Mouse (Mus musculus) limb, embryonic 12.5 days (tissue): ENCODE results near the gene Gm28038. TPM values are rescaled to one million over a fixed set of nuclear protein-coding genes. Genes with fewer than 3 reads are reported as not detected.

Experiments
- ATAC-seq: fragments of 200-750 bp; cut with Nextera tagmentation; 2 replicates; pipeline ENCODE4 v1.8.0; 2017; ENCODE audit warnings: low read depth, moderate TSS enrichment; ENCODE audit not compliant: insufficient number of reproducible peaks, insufficient read depth, low FRiP score, low TSS enrichment
- H3K27ac ChIP-seq: fragments of 300-500 bp; sonication (generic); 2 replicates; pipeline ENCODE4 v1.5.1; 2016; ENCODE audit warnings: mild to moderate bottlenecking, moderate library complexity
- H3K27me3 ChIP-seq: fragments of 300-500 bp; sonication (generic); 2 replicates; pipeline ENCODE4 v1.6.1; 2016; ENCODE audit warnings: mild to moderate bottlenecking, moderate library complexity
- H3K36me3 ChIP-seq: fragments of 300-500 bp; sonication (generic); 2 replicates; pipeline ENCODE4 v1.6.1; 2016; ENCODE audit warnings: mild to moderate bottlenecking, moderate library complexity
- H3K4me1 ChIP-seq: fragments of 300-500 bp; sonication (generic); replicated peaks from 2 replicates; pipeline ENCODE4 v1.6.1; 2016
- H3K4me2 ChIP-seq: fragments of 300-500 bp; sonication (generic); 2 replicates; pipeline ENCODE4 v1.6.1; 2016; ENCODE audit warnings: mild to moderate bottlenecking, moderate library complexity
- H3K4me3 ChIP-seq: fragments of 300-500 bp; sonication (generic); replicated peaks from 2 replicates; pipeline ENCODE4 v1.5.1; 2016; ENCODE audit warnings: mild to moderate bottlenecking
- H3K9ac ChIP-seq: fragments of 300-500 bp; sonication (generic); replicated peaks from 2 replicates; pipeline ENCODE4 v1.6.1; 2016; ENCODE audit warnings: mild to moderate bottlenecking, moderate library complexity
- H3K9me3 ChIP-seq: fragments of 300-500 bp; sonication (generic); 2 replicates; pipeline ENCODE4 v1.6.1; 2016; ENCODE audit warnings: mild to moderate bottlenecking, moderate library complexity
- WGBS: fragments of 180-500 bp; shearing (Covaris S2); methylation state at CpG from one replicate; pipeline ENCODE4 v1.1.7; 2016; 5-methylcytosine and 5-hydroxymethylcytosine counted together
- polyA plus RNA-seq: library from polyadenylated mRNA; unstranded; fragments of >200 nt; fragmentation: Nextera tagmentation; extraction: Ambion mirVana; gene quantifications from 2 replicates; pipeline ENCODE4 v1.2.1, GENCODE M21; 2016

Gene Gm28038
- not detected in 2 replicates for polyA plus RNA-seq

DNA sequence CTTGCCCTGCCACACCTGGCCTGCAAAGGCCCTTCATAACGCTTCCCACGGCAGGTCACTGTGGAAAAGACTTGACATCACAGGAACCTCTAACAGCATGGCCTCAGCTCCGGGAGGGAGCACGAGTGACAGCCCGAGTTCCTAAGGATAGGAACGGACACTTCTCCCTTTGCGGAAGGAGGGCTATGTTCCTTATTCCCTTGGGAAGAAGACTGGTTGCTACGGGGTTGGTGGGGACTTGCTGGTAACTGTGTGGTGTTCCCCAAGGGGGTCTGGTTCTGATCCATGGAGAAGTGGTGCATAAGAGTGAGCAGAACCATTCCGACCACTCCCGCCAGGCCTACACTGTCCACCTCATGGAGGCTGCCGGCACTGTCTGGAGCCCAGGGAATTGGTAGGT lies at the start of gene Gm28038:
Gene Gm28038 (plus strand): TSS at position 301 of the 400 bp plus-strand sequence.
- Histone ChIP-seq H3K9ac (no peak within 1 kb of the TSS), H3K27ac (no peak within 1 kb of the TSS), H3K36me3 (no peaks in the 10 kb centered on the region), H3K4me3 (no peak within 1 kb of the TSS), H3K4me2 (no peak within 1 kb of the TSS), H3K4me1 (peaks cover 9% of the 10 kb centered on the region), H3K9me3 (no peaks in the 10 kb centered on the region), H3K27me3 (no peaks in the 10 kb centered on the region)
- 89% methylated on average over 11 of the region's 11 CpGs for WGBS
- no peak for ATAC-seq

DNA sequence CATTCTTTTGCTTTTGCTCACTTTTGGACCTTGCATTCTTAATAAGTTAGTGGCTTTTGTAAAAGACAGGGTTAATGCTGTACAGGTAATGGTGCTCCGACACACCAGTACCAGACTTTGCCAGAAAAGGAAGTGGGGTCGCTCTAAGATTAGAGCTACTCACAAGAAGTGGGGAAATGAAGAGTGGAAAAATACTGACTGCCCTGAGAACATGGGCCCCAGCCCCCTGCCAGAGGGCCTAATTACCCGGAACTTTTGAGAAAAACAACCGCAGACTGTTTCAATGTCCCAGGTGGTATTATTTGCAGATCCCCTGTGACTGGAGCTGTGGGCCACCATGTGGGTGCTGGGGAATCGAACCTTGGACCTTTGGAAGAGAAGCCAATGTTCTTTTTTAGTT lies 45.2 kb upstream of the Gm28038 start:
- Histone ChIP-seq H3K4me3 (no peak overlapping the region), H3K27me3 (no peaks in the 10 kb centered on the region), H3K4me1 (peaks cover 21% of the 10 kb centered on the region), H3K9ac (no peak overlapping the region), H3K9me3 (peaks cover 4% of the 10 kb centered on the region; the same call in 1 of the 2 replicates), H3K36me3 (peaks cover 8% of the 10 kb centered on the region), H3K27ac (no peak overlapping the region), H3K4me2 (no peak overlapping the region)
- WGBS, result 74% methylated on average over 5 of the region's 5 CpGs
- no peak for ATAC-seq

DNA sequence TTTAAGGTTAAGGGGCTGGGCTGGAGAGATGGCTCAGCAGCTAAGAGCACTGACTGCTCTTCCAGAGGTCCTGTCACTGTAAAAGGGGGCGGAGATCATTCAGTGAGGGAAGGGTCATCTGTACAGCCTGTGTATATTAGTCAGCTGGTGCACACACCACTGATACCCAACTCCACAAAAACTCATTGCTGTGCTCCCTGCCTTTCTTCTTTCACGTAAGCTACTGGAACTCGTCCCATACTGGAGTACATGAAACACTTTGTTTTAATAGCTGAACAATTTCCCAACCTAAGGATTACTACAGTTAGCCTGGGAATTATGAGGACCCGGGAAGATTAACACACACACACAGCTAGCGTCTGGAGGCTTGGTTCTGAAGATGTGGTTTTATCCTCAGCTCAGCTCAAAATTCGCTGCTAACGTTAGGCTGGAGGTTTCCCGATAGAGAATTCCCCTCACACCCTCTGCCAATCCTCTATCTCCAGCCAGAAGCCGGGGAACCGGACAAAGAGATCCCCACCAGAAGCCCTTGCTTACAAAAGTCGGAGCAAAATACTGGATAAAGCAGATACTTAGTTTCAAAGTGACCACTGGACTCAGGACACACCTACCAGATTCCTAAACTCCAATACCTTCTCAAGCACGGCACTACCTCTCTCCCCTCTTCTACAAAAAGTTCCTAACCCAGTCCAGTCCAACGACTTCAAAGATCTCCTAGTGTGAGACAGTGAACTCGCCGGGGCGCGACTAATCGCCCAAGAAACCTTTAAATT lies 44.2 kb upstream of the Gm28038 start:
- Histone ChIP-seq H3K4me2 (peak overlapping the region; percentile 93), H3K27me3 (no peaks in the 10 kb centered on the region), H3K9me3 (no peaks in the 10 kb centered on the region), H3K36me3 (peaks cover 18% of the 10 kb centered on the region), H3K4me1 (peaks cover 21% of the 10 kb centered on the region), H3K4me3 (peak overlapping the region; percentile 94), H3K9ac (peak overlapping the region; percentile 83), H3K27ac (peak overlapping the region; percentile 94)
- 5% methylated on average over 18 of the region's 18 CpGs for WGBS
- ATAC-seq, result no peak

DNA sequence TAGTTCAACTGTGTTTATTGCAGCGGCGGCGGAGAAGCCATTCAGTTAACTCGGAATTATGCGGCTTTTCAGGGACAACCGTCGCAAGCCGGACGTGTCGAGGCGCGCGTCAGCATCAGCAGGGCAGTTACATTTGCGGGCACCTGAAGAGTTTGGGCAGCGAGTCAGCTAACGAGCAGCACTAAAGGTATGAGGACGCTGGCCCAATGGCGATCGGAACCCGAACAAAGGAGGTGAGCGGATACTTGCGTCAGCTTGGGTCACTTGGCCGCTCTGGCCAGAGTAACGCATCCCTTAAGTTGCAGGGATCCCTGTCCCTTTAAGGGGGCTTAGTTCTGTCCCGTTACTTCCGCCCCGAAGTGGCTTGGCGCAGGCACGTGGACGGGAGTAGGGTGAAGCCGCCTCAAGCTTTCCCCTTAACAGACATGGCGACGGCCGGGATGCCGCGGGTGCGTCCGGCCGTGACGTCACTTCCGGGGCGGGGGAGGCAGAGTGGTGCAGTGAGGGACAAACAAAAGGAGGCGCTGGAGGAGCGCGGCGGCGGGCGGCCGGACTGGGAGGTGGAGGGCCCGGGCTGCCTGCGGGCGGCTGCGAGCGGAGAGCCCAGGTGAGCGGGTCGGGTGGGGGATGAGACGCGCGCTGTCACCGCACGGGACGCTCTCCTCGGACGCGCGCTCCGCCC lies 43.5 kb upstream of the Gm28038 start, which contains the start of gene Lrrc8a:
Gene Lrrc8a (plus strand): TSS at position 517 of the 682 bp plus-strand sequence.
- peak within 1 kb of the TSS; percentile 93 for H3K4me2 ChIP-seq
- under 1% methylated on average over 56 of the region's 67 CpGs for WGBS
- no peaks in the 10 kb centered on the region for H3K27me3 ChIP-seq
- H3K4me1 ChIP-seq, result peaks cover 21% of the 10 kb centered on the region
- peak within 1 kb of the TSS; percentile 94 for H3K4me3 ChIP-seq
- ATAC-seq, result peak; percentile 99
- peak within 1 kb of the TSS; percentile 83 for H3K9ac ChIP-seq
- no peaks in the 10 kb centered on the region for H3K9me3 ChIP-seq
- peaks cover 25% of the 10 kb centered on the region for H3K36me3 ChIP-seq
- peak within 1 kb of the TSS; percentile 94 for H3K27ac ChIP-seq

DNA sequence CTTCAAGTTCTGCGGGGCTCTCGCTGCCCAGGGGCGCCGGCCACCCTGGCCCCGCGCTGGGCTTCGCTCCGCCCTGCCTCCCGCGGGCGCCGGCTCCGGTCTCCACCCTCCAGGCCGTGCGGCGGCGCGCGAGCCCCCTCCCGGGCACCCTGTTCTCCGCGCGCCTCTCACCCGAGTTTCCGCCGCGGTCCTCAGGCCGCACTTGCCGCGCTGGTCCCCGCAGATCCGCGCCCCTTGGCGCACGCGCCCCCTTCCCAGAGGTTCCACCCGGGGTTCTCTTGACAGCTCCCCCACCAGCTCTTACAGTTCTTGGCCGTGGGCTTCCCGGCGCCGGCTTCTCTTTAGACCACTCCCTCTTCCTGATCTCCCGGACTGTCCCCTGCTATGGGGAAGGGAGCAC lies 43.0 kb upstream of the Gm28038 start:
- peaks cover 26% of the 10 kb centered on the region for H3K4me1 ChIP-seq
- peak overlapping the region; percentile 93 for H3K4me2 ChIP-seq
- no peaks in the 10 kb centered on the region for H3K9me3 ChIP-seq
- H3K27me3 ChIP-seq, result no peaks in the 10 kb centered on the region
- H3K9ac ChIP-seq, result peak overlapping the region; percentile 83
- peaks cover 31% of the 10 kb centered on the region for H3K36me3 ChIP-seq
- WGBS, result 0% methylated on average over 27 of the region's 42 CpGs
- peak overlapping the region; percentile 94 for H3K27ac ChIP-seq
- peak; percentile 85 for ATAC-seq
- peak overlapping the region; percentile 94 for H3K4me3 ChIP-seq

DNA sequence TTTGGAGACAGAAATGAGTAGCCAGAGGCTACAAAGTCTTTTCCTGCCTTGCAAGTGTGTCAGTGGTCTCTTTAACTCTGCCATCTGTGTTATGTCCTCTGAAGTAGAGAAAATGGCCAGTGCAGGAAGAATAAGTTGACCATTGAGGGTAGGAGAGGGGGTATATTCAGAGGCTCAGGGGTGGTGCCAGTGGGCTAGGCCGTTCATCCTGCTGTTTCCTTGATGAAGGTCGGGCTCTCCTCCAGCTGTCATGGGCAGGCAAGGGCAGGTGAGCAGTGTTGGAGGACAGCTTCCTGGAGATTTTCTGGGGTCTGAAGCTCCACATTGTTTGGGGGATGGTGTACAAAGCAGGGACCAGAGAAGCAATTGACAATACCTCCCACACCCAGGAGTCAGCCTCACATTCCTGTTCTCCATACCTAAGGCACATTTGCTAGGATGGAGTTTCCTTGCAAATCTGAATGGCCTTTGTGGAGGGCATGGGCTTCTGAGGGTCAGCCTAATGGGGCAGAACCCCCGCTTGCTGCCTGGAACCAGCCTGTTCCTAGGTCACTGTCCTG lies 41.9 kb upstream of the Gm28038 start:
- no peaks in the 10 kb centered on the region for H3K9me3 ChIP-seq
- no peaks in the 10 kb centered on the region for H3K27me3 ChIP-seq
- WGBS, result 78% methylated on average over 3 of the region's 3 CpGs
- H3K27ac ChIP-seq, result peak overlapping the region; percentile 23; the same call in 1 of the 2 replicates
- H3K36me3 ChIP-seq, result peaks cover 42% of the 10 kb centered on the region
- H3K4me2 ChIP-seq, result peak overlapping the region; percentile 93
- no peak for ATAC-seq
- H3K4me1 ChIP-seq, result peaks cover 30% of the 10 kb centered on the region
- H3K4me3 ChIP-seq, result peak overlapping the region; percentile 94
- H3K9ac ChIP-seq, result peak overlapping the region; percentile 83

DNA sequence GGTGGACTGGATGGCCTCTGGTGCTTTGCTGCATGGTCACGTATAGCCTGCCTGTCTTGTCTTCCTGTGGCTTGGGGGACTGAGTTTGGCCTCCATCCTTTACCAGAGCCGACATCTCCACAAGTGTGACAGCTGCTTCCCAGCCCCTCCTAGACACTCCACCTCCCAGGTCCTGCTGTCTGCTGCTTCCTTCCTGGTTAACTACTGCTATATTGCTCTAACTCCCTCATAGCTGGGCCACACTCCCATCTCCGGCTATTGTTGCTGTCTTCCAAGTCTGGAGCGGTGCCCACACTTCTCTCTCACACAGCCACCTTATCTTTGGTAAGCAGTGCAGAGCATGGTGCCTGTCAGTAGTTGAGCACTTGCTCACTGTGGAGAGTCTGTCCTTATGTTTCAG lies 41.1 kb upstream of the Gm28038 start:
- 88% methylated on average over 4 of the region's 4 CpGs for WGBS
- H3K27me3 ChIP-seq, result no peaks in the 10 kb centered on the region
- 0 out of 2 replicates have a peak overlapping the region, but pooled peaks have one; percentile 23 for H3K27ac ChIP-seq
- H3K9ac ChIP-seq, result peak overlapping the region; percentile 83; the same call in 1 of the 2 replicates
- H3K4me3 ChIP-seq, result peak overlapping the region; percentile 94; the same call in 1 of the 2 replicates
- H3K4me2 ChIP-seq, result no peak overlapping the region
- peaks cover 34% of the 10 kb centered on the region for H3K4me1 ChIP-seq
- peaks cover 49% of the 10 kb centered on the region for H3K36me3 ChIP-seq
- ATAC-seq, result no peak
- H3K9me3 ChIP-seq, result no peaks in the 10 kb centered on the region

DNA sequence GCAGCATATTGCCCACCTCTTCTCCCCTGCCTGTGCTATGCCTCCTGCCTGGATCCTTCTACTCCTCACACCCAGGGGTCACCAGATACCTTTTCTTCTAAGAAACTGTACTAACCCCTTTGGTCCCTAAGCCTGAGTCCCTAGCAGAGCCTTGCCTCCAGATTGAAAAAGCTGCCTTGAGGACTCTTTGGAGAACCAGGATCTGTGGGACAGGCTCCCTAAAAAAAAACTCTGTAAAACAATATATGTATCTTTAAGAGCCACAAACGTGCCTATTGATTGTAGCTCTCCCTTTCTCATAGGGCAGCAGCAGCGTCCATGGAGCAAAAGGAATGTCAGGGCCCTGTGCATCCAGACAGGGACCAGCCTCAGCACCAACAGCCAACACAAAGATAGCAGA lies 40.6 kb upstream of the Gm28038 start, which contains the start of gene Gm28035:
Gene Gm28035 (plus strand): TSS at position 301 of the 400 bp plus-strand sequence.
- H3K27me3 ChIP-seq, result no peaks in the 10 kb centered on the region

DNA sequence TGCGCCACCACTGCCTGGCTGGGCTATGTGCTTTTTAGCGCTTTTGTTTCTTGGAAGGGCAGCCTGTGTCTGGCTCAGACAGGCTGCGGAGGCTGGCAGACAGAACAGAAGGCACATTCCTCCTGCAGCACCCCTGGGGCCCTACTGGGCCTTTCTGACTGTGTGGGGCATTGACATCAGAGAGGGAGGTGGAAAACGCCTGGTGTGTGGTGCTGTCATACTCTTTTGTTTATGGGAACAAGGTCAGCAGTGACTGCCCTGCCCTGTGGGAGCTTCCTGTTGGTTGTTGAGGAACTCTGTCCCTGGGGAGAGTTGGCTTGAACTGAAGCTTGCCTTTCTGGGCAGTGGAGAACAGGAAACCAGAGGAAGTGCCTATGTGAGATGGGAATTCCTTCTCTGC lies 38.3 kb upstream of the Gm28038 start:
- Histone ChIP-seq H3K36me3 (peaks cover 69% of the 10 kb centered on the region), H3K4me2 (no peak overlapping the region), H3K9me3 (no peaks in the 10 kb centered on the region), H3K4me3 (no peak overlapping the region), H3K4me1 (peaks cover 39% of the 10 kb centered on the region), H3K27me3 (no peaks in the 10 kb centered on the region), H3K27ac (peak overlapping the region; percentile 66; the same call in 1 of the 2 replicates), H3K9ac (no peak overlapping the region)
- no peak for ATAC-seq
- 43% methylated on average over 4 of the region's 4 CpGs for WGBS

More for the DNA sequence above, 40.6 kb upstream of the Gm28038 start, which contains the start of gene Gm28035:
- Histone ChIP-seq H3K27ac (0 out of 2 replicates have a peak within 1 kb of the TSS, but pooled peaks have one; percentile 23), H3K9me3 (no peaks in the 10 kb centered on the region), H3K36me3 (peaks cover 54% of the 10 kb centered on the region), H3K4me1 (peaks cover 38% of the 10 kb centered on the region), H3K4me2 (peak within 1 kb of the TSS; percentile 93; the same call in 1 of the 2 replicates), H3K4me3 (peak within 1 kb of the TSS; percentile 94; the same call in 1 of the 2 replicates), H3K9ac (peak within 1 kb of the TSS; percentile 83; the same call in 1 of the 2 replicates)
- ATAC-seq, result no peak
- 86% methylated on average over 2 of the region's 2 CpGs for WGBS

DNA sequence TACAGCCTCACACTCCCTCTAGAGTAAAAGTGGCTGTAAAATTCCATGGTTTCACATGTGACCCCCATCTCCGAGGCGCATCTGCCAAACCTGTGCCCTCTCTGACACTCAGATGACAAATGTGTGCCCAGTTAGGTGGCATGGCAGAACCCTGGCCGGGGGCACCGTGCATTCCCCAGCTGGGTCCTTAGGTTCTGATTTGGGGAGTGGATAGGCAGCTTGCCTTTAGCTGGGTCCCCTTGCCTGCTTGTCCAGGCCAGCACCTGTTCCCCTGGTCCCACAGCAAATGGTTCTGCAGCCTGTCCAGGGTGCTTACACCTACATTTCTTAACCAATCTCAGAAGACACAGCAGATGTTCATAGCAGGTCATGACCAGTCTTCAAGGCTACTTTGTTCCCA lies 37.5 kb upstream of the Gm28038 start:
- Histone ChIP-seq H3K27ac (peak overlapping the region; percentile 62; the same call in 1 of the 2 replicates), H3K36me3 (peaks cover 77% of the 10 kb centered on the region)
- WGBS, result 89% methylated on average over 4 of the region's 4 CpGs

More for the DNA sequence above, 37.5 kb upstream of the Gm28038 start:
- peaks cover 37% of the 10 kb centered on the region for H3K4me1 ChIP-seq
- no peaks in the 10 kb centered on the region for H3K27me3 ChIP-seq
- no peak overlapping the region for H3K4me3 ChIP-seq
- H3K9me3 ChIP-seq, result no peaks in the 10 kb centered on the region
- no peak overlapping the region for H3K4me2 ChIP-seq
- H3K9ac ChIP-seq, result no peak overlapping the region
- ATAC-seq, result no peak
